Mouse (Mus musculus) 416B (cell line): Measurements from ENCODE around the gene Kdelr3.
A peak's percentile ranks its signal among the peaks of the same experiment; 100 is the strongest.

Experiments
- DNase-seq: peaks from one replicate; pipeline ENCODE4 v3.0.0; 2011; ENCODE audit warnings: low read depth

Kdelr3 gene

DNA sequence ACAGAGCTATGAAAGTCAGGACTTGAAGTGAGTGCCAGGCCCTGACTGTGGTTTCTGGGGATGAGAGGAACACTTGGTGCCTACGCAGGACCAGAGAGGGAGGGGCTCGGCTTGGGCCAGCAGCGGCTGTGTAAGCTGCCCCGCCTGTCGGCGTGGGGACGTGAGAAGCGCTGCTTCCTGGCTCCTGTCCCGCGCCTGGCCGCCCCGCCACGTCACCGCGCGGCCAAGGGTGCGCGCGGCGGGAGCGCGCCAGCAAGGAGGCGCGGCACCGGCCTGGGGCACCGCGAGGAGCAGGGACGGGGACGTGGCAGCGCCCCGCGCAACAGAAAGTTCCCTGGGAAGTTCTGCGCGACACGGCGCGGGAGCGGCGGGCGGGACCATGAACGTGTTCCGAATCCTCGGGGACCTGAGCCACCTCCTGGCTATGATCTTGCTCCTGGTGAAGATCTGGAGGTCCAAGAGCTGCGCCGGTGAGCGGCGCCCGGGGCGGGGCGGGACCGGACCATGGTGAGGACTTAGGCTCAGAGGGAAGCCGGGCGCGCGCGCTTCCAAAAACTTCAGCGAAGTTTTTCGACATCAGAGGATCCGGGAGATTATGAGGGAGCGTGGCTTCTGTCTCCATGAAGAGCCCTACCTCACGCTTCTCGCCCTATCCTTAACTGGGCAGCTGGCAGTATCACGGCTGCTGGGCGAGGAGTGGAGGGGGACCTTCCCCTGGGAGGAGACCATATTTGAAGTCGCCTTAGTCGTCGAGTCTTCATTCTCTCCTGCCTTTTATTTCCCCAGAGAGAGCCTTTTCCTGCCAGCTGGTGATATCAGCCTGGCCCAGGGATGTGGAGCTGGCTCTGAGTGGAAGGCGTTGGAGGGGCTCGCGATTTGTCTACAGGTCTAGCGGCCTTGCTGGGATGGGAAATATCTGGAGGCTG is at the start of gene Kdelr3:
Kdelr3 (plus strand) TSS at position 241 of the 926 bp plus-strand sequence.
- DNase-seq = no peak

DNA sequence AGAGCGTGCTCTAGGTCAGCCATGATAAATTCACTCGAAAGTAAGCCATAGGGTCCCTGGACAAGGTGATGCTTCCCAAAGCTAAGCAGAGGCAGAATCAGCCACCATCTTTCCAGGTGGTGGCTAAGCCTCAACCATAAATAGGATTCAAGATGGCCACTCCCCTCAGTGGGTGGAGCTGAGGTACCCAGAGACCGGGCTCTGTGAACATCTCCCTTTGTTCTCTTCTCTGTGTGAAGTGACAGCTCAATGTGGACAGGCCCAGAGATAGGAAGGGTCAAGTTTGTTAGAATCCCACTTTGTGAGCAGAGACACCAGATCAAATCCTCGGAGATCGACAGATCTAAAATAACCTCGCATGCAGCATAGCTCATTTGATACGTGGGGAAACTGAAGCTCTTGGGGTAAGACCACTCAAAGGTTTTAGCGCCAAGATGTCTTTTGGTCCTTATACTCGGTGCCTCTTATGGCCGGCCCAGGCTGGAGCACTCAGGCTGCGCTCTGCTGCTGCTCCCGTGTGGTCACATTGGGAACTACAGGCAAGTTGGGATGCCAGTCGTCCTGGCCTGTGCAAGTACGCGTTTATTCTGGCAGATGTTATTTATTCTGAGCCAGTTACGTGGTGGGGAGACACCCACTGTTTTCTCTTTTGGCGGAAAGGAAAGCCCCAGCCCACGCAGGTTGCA is 49.5 kb upstream of the Kdelr3 start:
- DNase-seq = peak; percentile 81

DNA sequence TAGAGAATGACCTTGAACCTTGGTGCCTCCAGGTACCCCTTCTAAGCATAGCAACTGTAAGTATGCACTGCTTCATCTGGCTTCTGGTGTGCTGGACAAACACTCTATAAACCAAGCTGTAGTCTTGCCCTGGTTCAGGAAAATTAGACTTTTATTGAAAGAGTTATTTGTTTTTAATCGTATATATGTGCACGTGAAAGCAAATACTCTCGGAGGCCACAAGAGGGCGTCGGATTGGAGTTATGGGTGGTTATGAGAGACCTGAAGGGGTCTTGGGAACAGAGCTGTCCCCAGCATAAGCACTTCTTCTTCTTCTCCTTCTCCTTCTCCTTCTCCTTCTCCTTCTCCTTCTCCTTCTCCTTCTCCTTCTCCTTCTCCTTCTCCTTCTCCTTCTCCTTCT is 46.6 kb upstream of the Kdelr3 start:
- DNase-seq = no peak

DNA sequence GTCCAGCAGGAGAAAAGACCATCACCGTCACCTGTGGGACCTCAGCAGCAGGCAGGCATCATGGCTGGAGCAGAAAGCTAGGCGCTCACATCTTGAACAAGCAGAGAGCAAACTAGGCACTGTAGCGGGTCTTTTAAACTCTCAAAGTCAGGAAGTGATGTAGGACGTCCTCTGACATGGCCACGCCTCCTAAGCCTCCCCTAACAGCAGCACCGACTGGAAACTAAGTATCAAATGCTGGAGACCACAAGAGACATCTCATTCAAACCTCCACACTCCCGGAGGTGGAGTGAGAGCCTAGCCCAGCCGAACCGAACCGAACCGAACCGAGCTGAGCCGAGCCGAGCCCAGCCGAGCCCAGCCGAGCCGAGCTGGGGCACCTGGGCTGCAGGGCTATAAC is 45.6 kb upstream of the Kdelr3 start:
- no peak for DNase-seq

DNA sequence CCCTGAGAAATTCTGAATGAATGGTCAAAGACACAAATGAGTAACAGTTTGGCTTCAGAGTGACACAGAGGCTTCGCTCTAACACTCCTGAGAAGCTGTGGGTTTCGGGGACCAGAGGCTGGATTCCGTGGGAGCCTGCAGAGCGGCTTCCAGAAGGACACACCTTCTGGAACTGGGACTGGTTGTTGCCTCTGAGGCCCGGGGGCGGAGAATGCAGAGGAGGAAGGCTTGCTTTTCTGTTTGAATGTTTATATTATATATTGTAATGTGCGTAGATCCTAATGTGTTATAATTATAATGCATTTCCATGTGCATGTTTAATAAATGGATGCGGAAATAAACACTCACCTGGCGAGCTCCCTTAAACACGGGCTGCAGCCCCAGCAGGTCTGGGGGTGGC is 45.1 kb upstream of the Kdelr3 start:
- DNase-seq = no peak

DNA sequence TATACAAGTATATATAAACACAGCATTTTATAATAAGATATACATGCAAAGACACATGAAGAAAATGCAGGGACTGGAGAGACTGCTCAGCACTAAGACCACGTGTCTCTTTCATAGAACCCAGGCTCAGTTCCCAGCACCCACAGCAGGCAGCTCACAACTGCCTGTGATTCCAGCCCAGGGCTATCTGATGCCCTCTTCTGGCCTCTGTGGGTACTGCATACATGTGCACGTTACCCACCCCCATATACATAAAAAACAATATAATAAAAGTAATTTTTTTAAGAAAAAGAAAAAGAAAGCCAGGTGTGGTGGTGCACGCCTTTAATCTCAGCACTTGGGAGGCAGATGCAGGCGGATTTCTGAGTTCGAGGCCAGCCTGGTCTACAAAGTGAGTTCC is 43.2 kb upstream of the Kdelr3 start:
- DNase-seq = no peak

DNA sequence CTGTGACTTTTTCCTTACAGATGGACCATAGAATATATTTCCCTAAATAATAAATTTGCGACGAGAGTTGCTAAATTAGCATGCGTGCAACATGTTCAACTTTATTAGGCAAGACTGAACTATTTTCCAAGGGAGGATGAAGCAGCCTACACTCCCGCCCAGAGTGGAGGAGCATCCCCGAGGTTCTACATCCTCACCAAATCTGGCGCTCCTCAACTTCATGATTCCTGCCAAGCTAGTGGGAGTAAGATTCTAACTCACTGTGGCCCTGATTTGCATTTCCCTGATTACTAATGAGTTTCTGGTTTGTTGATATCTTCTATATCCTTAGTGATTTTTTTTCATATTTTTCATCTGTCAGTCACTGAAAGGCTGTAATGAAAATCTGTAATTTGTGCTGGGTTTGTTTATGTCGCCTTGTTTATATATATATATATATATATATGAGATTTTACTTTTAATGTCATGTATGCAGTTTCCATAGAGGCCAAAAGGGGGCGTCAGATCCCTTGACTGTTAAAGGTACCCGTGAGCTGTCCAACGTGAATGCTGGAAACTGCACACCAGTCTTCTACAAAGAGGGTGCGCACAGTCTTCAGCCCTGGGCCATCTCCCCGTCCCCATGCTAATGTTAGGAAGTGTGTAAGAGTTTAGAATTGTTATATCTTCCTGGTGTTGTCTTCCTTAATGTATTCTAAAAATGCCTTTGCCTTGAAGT is 42.4 kb upstream of the Kdelr3 start:
- DNase-seq = peak; percentile 41

DNA sequence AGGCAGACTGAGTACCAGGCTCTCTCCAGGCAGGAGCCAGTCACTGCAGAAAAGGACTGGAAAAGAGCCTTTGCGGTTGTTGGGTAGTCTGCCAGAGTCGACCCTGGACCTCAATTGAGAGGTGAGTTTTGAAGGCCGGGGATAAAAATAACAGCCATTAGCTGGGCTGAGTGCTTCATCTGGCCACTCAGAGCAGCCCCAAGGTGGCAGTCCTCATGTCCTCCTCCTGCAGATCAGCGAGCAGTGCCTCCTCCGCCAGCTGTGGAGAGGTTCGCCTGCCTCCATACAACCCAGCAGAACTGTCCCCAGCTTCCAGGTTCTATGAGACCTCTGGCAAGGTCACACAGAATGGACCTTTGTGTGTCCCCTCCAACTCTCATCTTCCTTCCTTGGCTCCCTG is 39.0 kb upstream of the Kdelr3 start:
- no peak for DNase-seq

DNA sequence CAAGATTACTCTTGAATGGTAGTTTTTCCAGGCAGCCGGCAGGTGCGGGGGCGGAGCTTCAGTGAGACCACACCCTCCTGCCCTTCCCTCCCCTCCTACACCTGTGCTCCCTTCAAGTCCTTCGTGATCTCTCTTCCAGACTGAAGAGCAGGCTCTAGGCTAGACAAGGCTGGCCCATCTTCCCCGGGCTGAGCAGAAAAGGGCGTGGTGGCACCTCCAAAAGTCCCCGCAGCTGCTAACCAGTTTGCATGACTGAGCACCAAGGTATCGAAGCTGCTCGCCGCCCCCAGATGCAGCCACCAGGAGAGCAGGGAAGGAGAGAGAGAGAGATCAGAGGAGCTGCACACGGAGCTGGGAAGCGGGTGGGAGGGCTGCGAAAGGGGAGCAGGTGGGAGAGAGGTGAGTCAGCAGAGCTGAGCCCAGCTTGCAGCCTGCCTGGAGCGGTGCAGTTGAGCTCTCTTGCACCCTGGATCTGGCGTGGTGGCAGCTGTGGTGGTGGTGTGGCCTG is 35.0 kb upstream of the Kdelr3 start:
- DNase-seq = no peak

DNA sequence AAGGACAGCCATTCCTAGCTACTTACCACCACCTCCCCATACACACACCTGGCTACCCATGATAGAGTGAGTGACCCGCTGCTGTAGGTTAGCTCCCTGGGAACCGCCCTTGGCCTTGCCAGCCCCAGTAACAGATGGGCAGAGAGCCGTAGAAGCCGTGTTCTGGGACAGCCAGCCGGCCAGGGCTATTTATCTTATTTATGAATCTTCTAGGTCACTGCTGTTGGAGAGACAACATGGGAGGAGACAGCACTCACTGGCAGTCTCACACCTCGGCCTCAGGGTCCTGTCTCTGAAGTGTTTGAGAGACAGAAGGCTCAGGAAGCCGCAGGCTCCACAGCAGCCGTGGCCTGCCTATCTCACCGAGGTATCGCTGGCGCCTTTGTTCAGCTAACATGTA is 26.7 kb upstream of the Kdelr3 start:
- DNase-seq = no peak

DNA sequence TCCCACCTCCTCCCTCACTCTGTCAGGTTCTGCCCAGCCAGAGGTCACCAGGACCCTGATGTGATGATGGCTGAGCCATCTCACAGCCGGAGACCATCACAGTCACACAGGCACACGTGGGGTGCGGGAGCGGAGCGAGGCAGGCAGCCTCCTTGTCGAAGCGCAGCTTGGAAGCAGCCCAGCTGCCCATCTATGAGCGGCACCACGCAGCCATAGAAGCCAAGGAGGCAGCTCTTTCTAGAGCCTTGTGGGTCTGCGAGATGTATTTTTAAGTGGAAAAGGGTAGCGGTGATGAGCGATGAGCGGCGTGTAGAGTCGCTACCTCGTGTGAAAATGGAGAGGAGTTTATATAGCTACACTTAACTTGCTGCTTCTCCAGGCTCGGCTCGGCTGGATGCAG is 22.7 kb upstream of the Kdelr3 start:
- no peak for DNase-seq

DNA sequence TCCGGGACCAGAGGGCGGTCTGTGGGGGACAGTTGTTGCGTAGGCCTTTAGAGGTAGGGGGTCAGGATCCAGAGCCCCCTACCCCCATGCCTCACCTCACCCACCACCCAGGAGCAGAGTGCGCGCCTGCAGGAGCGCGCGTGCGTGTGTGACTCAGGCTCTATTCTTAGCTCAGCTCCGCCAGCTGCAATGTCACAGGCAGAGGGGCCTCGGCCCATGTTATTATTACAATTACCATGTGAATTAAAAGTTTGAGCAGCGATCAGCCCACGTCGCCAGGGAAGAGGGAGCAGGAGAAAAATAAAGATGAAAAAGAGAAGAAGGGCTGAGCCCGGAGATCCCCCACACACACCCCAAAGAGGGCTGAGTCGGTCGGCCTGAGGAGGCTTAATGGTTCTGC is 16.1 kb upstream of the Kdelr3 start:
- no peak for DNase-seq

DNA sequence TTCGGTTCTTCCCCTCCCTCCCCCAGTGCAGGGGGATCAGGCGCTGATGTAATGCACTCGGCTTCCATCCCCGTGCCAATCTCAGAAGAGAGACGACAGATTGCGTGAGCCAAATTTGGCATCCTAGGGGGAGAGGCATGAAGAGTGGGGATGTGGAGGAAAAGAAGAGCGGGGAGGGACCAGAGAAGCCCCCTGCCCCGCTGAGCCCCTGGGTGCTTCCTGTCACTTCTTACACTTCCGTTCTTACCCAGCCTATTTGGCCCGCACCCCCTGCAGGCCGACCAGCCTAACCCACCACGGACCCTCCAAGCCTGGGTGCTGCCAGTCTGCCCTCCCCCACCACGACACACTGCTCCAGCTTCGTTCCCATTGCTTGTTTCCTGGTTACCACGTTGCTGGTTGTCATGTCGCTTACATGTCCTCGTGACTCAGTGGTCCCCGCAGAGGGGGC is 13.3 kb upstream of the Kdelr3 start:
- DNase-seq = no peak

DNA sequence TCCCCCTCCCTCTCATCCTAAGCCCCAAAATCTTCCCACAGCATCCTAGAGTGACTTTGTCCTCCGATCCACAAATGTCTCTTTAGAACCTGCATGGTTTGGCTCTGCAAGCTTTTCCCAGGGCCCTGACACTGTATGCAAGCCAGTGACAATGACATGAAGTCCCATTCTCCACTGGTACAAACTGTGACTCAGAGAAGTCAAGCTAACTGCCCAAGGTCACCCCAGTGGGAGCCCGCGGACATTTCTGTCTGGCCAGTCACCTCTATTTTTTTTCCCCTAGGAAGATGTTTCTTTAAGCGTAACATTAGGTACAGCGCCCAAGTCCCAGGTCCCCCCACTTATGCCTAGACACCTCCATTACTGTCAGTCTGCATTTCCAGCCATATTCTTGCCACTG is 12.8 kb upstream of the Kdelr3 start:
- no peak for DNase-seq

DNA sequence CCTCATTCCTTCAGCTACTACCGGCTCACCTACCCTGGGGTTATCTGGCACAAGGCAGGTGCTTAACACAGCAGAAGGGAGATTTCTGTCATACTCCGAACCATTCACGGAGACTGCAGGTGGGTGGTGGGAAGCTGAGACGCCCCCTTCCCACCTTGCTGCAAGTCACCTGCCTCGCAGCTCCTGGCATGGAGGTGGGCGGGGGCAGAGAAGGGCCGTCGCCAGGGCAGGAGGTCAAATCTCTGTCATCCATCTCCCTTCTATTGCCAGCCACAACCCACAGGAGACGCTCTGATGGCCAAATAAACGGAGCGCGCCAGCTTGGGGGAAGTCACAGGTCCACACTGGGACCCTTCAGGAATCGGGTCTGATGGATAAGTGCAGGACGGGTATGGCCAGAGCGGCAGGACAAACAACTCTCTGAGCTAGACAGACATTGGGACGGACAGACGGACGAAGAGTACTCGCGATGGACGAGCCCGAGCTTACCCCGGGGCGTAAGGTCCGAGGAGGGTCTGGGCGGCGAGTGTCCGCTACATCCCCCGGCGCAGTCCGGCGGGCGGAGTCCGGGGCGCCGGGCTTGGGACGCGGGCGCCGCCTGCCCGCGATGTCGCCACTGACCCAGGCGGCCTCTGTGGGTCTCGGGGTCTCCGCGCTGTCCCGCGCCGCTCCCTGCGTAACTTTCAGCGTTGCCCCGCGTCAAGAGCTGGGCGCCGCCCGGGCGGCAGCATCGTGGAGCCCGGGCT is 11.3 kb upstream of the Kdelr3 start, which contains the start of gene Kcnj4:
Kcnj4 (minus strand) TSS at position 535 of the 746 bp plus-strand sequence.
- DNase-seq = no peak

DNA sequence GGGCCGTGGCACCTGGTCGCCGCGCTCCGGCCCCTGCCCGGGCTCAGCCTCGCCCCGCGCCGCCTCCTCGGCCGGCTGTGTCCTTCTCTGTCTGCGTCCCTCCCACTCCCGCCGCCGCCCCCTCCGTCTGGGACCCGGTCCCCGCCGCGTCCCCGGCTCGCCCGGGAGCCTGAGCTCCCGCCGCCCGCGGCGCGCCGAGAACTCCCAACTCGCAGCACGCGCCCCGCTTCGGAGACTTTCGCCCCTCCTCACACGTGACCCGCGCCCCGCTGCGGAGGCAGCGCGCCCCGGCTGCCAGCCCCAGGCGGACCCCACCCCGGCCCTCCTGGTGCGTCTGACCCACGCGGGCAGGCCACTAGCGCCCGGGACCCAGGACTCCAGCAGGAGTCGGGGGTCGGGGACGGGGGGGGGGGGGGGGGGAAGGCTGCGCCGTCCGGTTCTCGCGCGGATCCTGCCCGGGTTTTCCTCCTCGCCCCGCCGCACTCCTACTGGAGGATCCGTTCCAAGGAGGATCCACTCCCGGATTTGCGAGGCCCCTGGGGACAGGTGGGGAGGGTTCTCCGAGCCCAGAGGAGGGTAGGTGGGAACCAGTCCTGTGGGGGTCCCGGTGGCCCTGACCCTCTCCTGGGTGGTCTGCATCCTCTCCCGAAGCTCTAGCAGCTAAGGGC is 10.5 kb upstream of the Kdelr3 start:
- no peak for DNase-seq

DNA sequence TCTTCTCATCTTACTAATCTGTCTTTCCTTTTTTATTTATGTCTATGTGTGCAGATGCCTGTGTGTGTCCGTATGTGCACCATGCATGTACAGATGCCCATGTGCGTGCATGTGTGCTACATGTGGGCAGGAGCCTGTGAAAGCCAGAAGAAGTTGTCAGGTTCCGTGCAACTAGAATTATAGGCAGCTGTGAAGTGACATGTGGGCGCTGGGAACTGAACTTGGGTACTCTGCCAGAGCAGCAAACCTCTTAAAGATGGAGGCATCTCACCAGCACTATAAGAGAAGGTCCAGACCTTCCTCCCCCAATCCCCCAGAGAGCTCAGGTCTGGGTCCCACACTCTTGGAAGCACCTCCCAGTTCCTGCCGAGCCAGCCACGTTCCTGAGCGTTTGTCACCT is 9.8 kb upstream of the Kdelr3 start:
- DNase-seq = no peak

DNA sequence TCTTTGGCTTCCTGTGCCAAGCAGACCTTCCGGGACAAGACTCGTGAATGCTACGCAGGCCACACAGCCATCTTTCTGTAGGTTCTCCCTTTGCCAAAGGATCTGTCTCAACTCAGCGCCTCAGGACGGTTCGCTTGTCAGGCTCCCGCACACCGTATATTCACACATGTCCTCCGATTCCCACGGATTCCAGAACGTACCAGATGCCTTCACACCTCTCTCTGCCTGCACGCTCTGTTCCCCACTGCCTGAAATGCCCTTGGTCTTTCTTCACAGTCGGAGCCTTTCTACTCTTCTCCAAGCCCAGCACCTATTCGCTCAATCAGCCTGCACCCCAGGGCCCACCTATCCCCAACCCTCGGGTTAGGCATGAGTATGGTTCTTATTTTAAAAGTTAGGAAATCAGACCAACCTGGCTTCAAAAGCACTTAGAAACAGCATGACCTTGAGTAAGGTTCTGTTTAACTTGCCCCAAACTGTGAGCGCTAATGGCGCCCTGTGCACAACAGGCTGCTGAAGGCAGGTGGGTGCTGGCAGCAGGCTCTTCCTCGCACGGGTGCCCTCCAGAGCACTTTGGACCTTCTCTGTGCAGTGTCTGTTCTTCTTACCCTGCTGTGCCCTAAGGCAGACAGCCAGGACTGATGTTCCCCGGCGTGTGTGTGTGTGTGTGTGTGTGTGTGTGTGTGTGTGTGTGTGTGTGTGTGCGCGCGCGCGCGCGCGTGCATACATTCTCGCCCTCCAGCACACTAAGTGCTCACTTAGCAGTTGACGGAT is 9.0 kb upstream of the Kdelr3 start:
- DNase-seq = no peak

DNA sequence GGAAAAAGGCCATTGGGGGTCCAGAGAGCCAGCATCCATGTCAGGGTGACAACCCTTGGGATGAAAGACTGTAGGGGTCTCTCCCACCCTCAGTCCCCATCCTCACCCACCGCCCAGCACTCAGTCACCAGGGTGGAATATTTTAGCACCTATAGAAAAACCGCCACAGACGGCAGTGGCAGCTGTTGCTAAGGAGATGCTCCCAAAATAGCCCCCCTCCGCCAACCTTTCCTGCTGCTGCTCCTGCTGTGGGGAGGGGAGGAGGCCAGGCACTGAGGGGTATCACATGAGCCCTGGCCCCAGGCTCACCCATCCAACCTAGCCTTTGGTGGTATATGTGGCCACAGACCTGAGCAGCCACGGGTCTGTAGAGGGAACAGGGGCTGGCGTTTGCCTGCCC is 6.2 kb upstream of the Kdelr3 start:
- DNase-seq = no peak

DNA sequence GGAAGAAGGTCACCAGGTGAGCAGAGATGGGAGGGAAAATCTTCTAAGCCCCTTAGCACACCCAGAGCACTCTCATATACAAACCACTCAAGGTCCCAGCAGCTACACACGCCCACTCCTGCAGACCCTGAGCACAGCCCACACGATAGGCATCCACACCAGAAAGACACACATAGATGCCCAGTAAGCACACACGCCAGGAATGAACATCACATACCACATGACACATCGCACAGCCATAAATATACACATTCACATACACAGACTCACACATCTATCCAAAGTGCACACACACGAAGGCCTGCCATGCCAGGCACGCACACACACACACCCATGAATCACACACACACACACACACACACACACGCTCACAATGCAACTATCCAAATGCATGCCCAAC is 5.8 kb upstream of the Kdelr3 start:
- DNase-seq = no peak
